Mouse (Mus musculus) olfactory bulb, adult 2 months (tissue): ENCODE results near the gene Gss. TPM values are rescaled to one million over a fixed set of nuclear protein-coding genes. Genes with fewer than 3 reads are reported as not detected.

Experiments
- H3K27ac ChIP-seq: fragments of 200-500 bp; 2 replicates; pipeline ENCODE4 v1.5.1; 2012; ENCODE audit warnings: low read depth, low read length; ENCODE audit not compliant: insufficient read depth
- H3K4me1 ChIP-seq: fragments of 200-500 bp; 2 replicates; pipeline ENCODE4 v1.6.1; 2012; ENCODE audit warnings: low read length; ENCODE audit not compliant: control insufficient read depth, insufficient read depth
- H3K4me3 ChIP-seq: fragments of 200-500 bp; 2 replicates; pipeline ENCODE4 v1.5.1; 2012; ENCODE audit warnings: mild to moderate bottlenecking, low read depth, low read length, moderate library complexity; ENCODE audit not compliant: insufficient read depth
- CTCF ChIP-seq: fragments of 200-500 bp; IDR thresholded peaks from 2 replicates; pipeline ENCODE4 v1.5.1; 2012; ENCODE audit warnings: low read depth, mild to moderate bottlenecking, low read length, moderate library complexity; ENCODE audit not compliant: insufficient read depth
- POLR2A ChIP-seq: fragments of 200-500 bp; IDR thresholded peaks from 2 replicates; pipeline ENCODE4 v1.6.1; 2012; ENCODE audit warnings: mild to moderate bottlenecking, low read depth, low read length, moderate library complexity; ENCODE audit not compliant: insufficient read depth
- WGBS: fragments of 180-500 bp; shearing (Covaris S2); methylation state at CpG from one replicate; pipeline ENCODE4 v1.1.7; 2018; 5-methylcytosine and 5-hydroxymethylcytosine counted together
- polyA plus RNA-seq: library from polyadenylated mRNA; stranded (reverse); fragments of >200 nt; gene quantifications from 2 replicates; pipeline ENCODE4 v1.2.4, GENCODE M21; 2012; ENCODE audit warnings: low replicate concordance; ENCODE audit not compliant: missing spikeins, insufficient read depth, insufficient read length

The Gss gene
- polyA plus RNA-seq, 1 experiment = not detected

DNA sequence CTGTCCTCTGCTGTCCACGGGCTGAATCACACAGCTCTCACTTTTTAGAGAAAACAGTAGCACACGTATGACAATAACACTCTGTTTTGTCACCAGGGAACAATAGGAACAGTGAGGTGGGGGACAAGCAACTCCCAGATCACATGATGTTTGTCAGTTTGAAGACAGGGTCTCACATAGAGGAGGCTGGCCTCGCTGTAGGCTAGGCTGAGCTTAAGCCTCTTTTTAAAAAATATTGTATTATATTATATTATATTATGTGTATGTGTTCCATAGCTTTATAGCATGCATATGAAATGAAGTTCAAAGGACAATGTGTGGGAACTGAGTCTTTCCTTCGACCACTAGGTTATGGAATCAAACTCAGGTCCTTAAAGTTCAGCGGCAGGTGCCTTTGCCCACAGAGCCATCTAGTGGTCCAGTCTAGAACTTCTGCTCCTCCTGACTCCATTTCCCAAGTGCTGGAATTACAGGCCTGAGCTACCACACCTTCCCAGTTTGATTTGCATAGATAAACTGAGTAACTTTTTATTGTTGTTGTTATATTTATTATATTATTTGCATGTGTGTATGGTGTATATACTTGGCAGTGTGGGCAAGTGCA lies 8.6 kb downstream of the Gss start:
- no peak overlapping the region for H3K27ac ChIP-seq
- H3K4me1 ChIP-seq = no peaks in the 10 kb centered on the region
- no peak overlapping the region for H3K4me3 ChIP-seq
- WGBS = 49% methylated on average over 5 of the region's 5 CpGs
- no peak for TF ChIP-seq CTCF

- H3K4me3 ChIP-seq = no peak overlapping the region
- no peaks in the 10 kb centered on the region for H3K4me1 ChIP-seq
- TF ChIP-seq CTCF (no peak), POLR2A (no peak)
- H3K27ac ChIP-seq = no peak overlapping the region
- 98% methylated on average over 5 of the region's 5 CpGs for WGBS
These were observed 9.6 kb downstream of the Gss start for GRCm38 (mm10) chr2:155582996-155583395.

- Histone ChIP-seq H3K27ac (no peak overlapping the region), H3K4me1 (no peaks in the 10 kb centered on the region), H3K4me3 (no peak overlapping the region)
- WGBS = 84% methylated on average over 4 of the region's 4 CpGs
- TF ChIP-seq POLR2A (no peak), CTCF (no peak)
These were observed 10.1 kb downstream of the Gss start for GRCm38 (mm10) chr2:155582384-155582995.

- H3K4me3 ChIP-seq = no peak overlapping the region
- TF ChIP-seq CTCF = no peak
- no peak for TF ChIP-seq POLR2A
- no peaks in the 10 kb centered on the region for H3K4me1 ChIP-seq
- 94% methylated on average over 3 of the region's 3 CpGs for WGBS
- H3K27ac ChIP-seq = no peak overlapping the region
These were observed 12.3 kb downstream of the Gss start for GRCm38 (mm10) chr2:155580331-155580730.

DNA sequence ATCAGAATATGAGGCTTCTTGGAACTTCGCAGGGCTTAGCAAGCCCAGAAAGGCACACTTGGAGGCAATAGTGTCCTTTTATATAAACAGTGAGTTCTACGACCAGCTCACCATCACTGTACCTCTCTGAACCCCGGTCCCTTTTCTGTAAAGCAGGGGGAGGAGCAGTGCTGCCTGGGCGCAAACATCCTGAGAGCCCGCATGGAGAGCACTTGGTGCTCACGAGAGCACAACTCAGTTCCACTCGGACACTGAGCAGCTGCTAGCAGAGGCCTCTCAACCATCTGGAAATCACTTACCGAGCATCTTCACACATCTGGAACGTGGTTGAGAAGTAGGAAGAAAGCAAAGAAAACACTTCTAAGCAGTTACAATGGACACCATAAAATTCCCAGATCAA lies 16.0 kb downstream of the Gss start:
- TF ChIP-seq CTCF = no peak
- no peak for TF ChIP-seq POLR2A

GRCm38 (mm10) chr2:155574700-155575099 lies 17.9 kb downstream of the Gss start:
- TF ChIP-seq POLR2A = no peak
- no peak for TF ChIP-seq CTCF
- WGBS = 64% methylated on average over 4 of the region's 4 CpGs
- Histone ChIP-seq H3K4me3 (no peak overlapping the region), H3K27ac (no peak overlapping the region), H3K4me1 (no peaks in the 10 kb centered on the region)

More for the DNA sequence above, 16.0 kb downstream of the Gss start:
- H3K4me3 ChIP-seq = no peak overlapping the region
- H3K4me1 ChIP-seq = no peaks in the 10 kb centered on the region
- no peak overlapping the region for H3K27ac ChIP-seq
- WGBS = 86% methylated on average over 9 of the region's 9 CpGs

DNA sequence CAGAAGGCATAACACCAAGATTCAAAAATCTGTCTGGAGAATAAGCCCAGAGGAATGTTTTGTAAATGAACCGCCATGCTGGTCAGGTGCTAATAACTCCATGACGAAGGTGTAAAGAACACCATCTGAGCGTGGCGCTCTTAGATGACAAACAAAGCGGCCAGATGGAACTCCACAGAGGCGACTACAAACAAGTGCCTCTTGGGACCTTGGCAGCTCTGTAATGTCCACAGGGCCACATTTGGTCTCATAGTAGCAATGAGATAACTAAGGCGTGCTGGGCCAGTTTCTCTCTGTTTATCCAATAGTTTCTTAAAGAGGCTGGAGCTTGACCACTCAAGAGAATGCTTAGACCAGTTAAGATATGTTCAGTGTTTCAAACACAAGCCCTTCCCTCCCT lies 18.6 kb downstream of the Gss start:
- 92% methylated on average over 7 of the region's 7 CpGs for WGBS
- Histone ChIP-seq H3K27ac (no peak overlapping the region), H3K4me1 (no peaks in the 10 kb centered on the region), H3K4me3 (no peak overlapping the region)
- no peak for TF ChIP-seq POLR2A
- no peak for TF ChIP-seq CTCF

DNA sequence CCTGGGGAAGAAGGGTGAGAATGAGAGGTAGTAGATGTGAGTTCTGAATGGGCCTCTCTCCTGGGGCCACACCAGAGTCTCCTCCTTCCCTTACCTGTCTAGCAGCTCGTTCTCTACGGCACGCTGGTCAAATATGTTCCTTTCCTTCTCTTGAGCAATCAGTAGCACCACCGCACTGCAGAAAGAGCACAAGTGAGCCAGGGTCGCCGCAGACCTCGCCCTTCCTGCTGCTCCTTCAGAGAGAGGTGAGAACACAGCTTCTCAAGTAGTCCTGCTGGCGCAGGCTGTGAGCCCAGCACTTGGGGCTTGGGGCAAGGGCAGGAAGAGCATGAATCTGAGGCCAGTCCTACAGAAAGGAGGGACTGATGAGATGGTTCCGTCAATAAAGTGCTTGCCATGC lies 19.6 kb downstream of the Gss start:
- no peak overlapping the region for H3K4me3 ChIP-seq
- 94% methylated on average over 9 of the region's 9 CpGs for WGBS
- TF ChIP-seq POLR2A = no peak
- no peak for TF ChIP-seq CTCF
- H3K4me1 ChIP-seq = no peaks in the 10 kb centered on the region
- no peak overlapping the region for H3K27ac ChIP-seq

DNA sequence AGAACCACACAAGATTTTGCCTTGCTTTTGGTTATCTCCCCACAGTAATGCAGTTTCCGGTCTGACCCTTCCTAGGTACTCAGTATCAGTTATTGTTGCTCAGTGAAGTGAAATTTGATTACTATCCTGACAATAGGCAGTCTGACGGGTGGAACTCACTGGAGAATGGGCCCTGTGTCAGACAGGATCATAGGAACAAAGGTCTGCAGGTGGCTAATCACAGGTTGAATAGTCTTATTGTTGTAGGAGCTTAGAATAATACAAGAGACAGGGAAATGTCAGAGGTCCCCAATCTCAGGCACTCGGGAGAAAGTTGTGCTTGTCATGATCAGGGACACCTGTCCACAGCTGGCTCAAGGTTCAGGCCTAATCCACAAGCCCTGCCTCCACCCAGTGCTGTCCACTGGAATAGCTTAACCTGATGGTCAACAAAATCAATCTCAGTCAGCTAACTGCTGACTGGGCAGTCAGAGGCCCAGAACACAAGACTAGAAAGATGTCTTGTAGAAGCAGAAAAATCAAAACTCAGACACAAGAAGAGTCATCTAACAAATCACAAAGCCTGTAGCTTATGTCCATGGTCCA lies 23.3 kb downstream of the Gss start:
- H3K4me3 ChIP-seq = no peak overlapping the region
- H3K4me1 ChIP-seq = no peaks in the 10 kb centered on the region
- H3K27ac ChIP-seq = no peak overlapping the region
- TF ChIP-seq CTCF (no peak), POLR2A (no peak)
- WGBS = 49% methylated on average over 3 of the region's 3 CpGs

GRCm38 (mm10) chr2:155567751-155568150 lies 24.9 kb downstream of the Gss start:
- TF ChIP-seq POLR2A = no peak
- TF ChIP-seq CTCF = no peak
- Histone ChIP-seq H3K4me3 (no peak overlapping the region), H3K27ac (no peak overlapping the region), H3K4me1 (no peaks in the 10 kb centered on the region)
- WGBS = 78% methylated on average over 5 of the region's 5 CpGs
